Mouse (Mus musculus) thymus, postnatal 14 days (tissue): ENCODE measurements around the gene Btbd1.

Source experiments
- DNase-seq: peaks from one replicate; pipeline ENCODE4 v3.0.0; 2021

The Btbd1 gene

DNA sequence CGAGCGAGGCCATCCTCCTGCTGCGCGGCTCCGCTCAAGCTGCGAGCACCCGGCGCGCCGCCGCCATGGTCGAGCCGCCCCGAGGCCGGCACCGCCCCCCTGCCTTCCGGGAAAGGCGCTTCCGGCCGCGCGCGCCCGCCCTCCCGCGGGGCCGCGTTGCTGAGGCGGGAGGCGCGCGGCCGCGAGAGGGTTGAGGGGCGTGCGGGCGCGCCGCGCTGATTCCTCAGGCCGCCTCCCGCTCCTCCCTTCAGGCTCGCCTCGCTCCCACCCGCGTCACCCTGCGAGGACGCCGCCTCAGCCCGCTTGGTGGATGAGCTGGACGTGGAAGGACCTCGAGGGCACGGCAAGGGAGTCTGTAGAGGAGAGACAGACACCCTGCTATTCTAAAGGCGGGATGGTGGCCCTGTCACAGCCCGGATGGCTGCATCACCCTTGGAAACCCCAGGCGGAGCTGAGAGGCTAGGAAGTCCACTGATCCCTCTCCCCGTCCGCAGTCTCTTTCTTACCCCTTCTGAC lies at the start of gene Btbd1:
TSS of gene Btbd1 (minus strand) at position 53 of the 516 bp plus-strand sequence.
- DNase-seq: peak; percentile 92

DNA sequence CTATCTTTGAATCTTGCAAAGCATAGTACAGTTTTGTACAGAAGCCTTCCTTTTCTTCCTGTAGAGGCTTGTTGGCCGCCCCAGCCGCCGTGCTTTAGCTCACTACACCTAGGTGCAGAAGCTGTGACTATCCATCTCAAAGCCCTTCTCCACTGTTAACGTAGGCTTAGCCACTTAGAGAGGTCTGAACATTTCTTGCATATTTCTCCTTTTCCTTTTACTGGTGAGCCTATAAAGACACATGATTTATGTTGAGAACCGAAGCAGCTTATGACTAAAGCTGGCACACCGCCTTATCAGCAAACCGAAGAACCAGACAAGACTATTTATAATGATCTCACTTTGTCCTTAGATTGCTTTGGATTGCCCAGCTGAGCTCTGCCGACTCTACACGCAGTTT lies 46.1 kb upstream of the Btbd1 start:
- DNase-seq: no peak

GRCm38 (mm10) chr7:81874636-81875035 lies 45.4 kb upstream of the Btbd1 start:
- DNase-seq: no peak

DNA sequence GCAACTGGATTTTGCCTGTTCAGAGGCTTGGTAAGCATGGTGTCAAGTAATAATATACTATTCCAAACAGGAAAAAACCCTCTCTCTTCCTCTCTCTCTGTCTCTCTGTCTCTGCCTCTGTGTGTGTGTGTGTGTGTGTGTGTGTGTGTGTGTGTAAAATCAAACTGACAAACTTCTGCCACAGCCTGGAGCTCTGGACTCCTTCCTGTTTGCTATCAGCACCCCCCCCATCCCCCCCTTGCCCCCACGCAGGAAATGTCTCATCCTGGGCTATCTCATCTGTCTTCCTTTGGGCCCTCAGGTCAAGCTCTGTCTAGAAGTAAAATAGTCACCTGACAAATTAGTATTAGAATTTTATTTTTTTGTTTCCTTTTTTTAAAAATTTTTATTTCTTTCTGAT lies 44.6 kb upstream of the Btbd1 start:
- DNase-seq: no peak

DNA sequence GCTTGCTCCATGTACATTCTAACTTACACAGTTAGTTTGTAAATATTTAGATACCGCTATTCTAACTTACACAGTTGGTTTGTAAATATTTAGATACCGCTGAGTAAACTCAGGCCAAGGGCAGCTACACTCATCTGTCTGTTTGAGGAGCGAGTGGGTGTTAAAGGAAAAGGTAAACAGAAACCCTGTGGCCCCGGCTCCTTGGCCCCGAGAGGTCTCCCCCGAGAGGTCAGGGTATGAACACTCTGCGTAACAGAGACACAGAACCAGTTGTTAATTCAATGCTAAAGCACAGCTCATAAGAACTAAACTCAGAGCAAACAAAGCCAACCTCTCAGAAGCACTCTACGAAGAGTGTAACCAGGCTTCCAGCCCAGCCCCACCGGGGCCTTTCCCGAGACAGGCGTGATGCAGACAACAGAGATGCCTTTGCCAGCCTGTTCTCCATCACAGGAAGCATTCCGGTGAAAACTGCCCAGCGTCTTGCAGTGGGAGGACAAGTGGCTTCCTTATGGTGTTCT lies 43.3 kb upstream of the Btbd1 start:
- no peak for DNase-seq

DNA sequence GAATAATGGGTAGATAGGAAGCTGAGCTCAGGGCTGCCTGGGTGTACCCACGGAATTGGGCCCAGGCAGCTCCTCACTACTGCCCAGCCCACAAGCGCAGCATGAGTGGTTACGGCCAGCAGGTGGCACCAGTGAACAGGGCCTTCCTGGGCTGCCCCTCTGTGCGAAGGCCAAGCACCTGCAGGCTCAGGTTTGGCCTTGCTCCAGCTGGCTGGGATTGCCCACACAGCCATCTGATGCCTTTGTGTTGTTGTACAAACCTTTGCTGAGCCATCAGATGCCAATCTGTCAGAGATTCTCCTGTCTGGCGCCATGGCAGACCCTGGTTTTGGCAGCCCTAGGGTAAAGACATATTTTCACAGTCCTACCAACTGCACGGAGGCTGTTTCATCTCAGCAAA lies 38.9 kb upstream of the Btbd1 start:
- peak; percentile 84 for DNase-seq

DNA sequence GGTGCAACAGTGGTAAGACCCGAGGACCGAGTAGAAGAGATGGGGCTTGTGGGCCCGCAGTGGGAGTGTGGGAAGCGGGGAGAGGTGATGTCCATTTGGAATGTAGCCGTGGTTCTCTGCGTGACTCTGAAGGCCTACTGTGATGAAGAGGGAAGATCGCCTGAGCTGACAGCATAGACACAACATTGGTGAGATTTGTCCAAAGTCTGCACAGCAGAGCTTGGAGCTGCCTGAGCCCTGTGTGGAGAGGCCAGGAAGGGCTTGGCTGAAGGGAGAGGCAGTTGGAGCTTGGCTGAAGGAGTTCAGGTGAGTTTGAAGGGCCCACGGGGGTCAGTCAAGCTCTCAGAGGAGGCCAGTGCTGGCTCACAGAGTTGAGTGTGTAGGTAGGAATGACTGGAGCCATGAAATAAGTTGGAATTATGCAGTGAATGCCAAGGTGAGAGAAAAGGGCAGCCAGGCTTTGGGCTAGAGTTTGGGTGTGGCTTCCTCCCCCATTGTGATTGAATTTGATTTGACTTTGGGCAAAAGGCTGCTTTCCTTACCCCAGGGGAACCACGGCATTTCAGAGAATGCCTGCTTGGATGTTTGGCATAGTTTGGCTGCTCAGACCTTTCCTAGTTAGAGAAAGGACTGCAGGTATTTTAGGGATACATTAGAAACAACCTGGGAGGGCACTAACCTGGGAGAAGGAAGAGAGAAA lies 38.1 kb upstream of the Btbd1 start:
- DNase-seq: no peak

DNA sequence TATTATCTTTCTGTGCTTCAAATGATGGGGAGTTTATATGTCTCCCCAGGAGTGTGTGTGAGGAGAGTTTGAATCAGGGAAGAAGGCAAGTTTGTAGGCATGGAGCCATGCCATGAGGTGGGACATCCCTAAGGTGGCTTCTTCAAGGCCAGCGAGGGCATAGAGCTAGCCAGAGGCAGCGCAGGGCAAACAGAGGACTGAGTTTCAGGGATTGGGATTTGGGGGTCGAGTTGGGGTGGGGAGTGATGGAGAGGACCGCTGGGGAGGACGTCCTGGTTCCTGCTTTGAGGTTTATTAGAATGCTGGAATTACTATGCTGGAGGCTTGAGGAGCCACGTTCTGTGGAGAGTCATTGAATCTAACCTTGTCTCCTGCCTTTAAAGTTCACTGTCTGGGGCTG lies 36.7 kb upstream of the Btbd1 start:
- no peak for DNase-seq

DNA sequence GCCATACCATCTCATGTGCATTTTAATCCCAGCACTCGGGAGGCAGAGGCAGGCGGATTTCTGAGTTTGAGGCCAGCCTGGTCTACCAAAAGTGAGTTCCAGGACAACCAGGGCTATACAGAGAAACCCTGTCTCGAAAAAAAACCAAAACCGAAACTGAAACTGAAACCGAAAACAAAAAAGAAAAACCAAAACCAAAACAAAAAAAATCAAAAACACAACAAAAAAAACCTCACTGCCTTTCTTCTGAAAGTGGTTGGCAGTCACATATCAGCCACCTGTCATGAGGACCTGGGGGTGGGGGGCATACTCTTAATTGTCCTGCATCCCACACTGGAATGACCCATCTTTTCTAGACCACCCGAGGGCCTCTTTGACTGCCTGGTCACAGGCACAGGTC lies 35.3 kb upstream of the Btbd1 start:
- DNase-seq: no peak

DNA sequence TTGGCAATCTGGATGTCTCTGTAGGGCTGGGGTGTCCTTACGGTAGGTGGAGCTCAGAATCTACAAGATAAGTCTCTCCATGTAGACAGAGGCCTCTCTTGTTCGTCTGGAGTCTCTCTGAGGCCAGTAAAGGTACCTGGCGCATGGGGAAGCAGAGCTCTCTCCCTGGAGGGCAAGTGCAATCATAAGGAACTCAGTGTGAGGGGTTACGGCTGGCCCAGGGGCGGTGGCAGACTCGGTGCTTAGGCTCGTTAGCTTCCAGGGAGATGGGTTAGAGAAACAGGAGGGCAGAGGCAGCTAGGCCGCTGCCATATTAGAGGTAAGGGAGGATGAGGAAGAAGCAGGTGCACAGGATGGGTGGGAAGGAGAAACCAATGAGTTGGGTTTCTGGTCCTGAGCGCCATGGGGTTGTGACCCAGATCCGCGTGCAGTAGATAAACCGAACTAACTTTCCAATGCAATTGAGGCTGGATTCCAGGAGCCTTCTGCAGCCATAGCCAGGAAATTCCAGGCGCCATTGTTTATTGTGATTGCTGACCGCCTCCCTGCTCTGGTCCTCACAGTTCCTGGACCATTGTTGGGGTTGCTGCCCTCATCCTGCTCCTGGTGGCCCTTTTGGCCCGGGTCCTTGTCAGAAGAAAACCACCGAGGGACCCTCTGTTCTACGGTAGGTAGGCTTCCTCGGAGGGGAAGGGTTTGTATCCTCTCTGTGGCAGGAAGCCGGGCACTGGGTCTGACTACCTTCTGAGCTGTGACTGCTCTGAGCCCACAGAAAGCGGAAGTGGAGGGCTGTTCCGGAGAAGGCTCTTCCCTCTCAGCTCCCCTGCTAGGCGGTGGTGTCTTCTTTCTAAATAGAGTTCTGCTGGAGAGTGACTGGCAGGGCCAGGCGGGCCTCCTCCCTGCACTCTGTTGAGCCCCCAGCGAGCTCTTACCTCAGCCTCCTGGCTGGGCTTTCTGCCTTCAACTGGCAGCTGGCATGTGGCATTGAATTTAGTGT lies 33.7 kb upstream of the Btbd1 start:
- DNase-seq: peak; percentile 91

- no peak for DNase-seq
Measured at GRCm38 (mm10) chr7:81861921-81862320, 32.7 kb upstream of the Btbd1 start.

- DNase-seq: no peak
Measured at GRCm38 (mm10) chr7:81861461-81861860, 32.2 kb upstream of the Btbd1 start.

DNA sequence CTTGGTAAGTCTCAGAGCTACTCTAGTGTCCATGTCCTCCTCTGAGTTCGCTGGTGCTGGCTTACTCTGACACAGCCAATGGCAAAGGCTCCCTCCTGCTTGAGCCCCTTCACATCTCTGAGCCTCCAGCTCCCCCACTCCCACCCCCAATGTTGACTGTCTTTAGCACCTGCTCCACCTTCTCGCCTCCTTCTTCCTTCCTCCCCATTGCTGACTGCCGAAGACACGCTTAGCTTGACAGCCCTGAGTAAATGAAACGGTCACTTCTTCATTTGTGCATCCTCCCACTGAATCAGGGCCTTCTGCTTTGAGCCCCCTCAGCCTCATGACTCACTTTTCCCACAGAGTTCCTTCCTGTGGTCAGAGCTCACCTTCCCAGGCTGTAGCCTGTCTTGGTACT lies 31.8 kb upstream of the Btbd1 start:
- DNase-seq: peak; percentile 77

- peak; percentile 57 for DNase-seq
Measured at GRCm38 (mm10) chr7:81860071-81860470, 30.8 kb upstream of the Btbd1 start.

DNA sequence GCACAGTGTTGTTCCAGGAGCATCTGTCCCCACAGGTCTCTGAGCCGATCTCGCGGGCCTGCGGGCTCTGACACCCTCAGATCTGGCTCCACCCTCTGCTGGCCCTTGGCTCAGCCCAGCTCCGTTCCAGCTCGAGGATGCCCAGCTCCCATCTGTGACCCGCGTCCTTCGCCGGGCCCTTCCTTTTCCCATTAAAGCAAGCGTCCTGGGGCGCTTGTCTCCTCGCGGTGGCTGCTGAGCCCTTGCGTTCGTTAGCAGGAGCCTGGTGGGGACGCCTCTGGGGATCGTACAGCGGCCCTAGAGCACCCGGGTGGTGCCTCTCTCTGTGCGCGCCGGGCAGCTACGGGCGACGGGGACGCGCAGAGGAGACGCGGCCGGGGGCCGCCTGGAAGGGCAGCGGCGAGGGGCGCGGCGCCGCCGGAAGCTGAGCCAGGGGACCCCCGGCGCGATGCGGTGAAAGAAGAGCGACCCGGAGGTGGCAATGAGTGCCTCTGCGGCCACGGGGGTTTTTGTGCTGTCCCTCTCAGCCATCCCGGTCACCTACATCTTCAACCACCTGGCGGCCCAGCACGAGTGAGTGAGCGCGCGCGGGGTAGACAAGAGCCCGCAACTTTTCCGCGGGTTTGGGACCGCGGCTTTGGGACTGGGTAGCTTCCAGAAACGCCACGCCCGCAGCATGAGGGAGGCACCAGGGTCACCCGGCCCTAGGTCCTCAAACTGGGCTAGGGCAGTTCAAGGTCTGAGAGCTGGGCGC lies 29.9 kb upstream of the Btbd1 start, which contains the start of gene Tm6sf1:
TSS of gene Tm6sf1 (plus strand) at position 34 of the 754 bp plus-strand sequence.
- DNase-seq: peak; percentile 68

GRCm38 (mm10) chr7:81858236-81858635 lies 29.0 kb upstream of the Btbd1 start:
- DNase-seq: no peak

- no peak for DNase-seq
Measured at GRCm38 (mm10) chr7:81856221-81856620, 27.0 kb upstream of the Btbd1 start.

GRCm38 (mm10) chr7:81855694-81856093 lies 26.5 kb upstream of the Btbd1 start, which contains the start of gene Gm10160:
Gene Gm10160, minus strand, starts transcription at chr7:81855794.
- no peak for DNase-seq

GRCm38 (mm10) chr7:81854568-81855307 lies 25.5 kb upstream of the Btbd1 start:
- no peak for DNase-seq

- DNase-seq: no peak
Measured at GRCm38 (mm10) chr7:81851706-81852105, 22.5 kb upstream of the Btbd1 start.

DNA sequence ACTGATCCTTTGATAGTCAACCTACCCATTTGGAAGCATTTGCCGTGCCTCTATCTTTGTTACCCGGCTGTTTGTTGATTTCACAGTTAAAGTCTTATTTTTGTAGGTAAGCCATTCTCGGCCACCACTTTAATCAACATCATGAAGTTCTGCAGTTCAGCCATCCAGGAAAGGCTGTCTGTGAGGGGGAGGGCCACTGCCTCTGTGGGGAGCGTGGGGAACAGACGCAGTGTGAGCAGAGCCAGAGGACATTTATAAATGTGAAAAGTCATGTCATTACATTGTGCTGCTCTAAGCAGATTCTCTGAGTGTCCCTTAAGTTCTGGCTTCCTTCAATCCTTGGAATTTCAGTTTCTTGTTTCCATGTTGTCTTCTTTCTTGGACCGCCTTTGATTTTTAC lies 20.9 kb upstream of the Btbd1 start:
- DNase-seq: no peak

DNA sequence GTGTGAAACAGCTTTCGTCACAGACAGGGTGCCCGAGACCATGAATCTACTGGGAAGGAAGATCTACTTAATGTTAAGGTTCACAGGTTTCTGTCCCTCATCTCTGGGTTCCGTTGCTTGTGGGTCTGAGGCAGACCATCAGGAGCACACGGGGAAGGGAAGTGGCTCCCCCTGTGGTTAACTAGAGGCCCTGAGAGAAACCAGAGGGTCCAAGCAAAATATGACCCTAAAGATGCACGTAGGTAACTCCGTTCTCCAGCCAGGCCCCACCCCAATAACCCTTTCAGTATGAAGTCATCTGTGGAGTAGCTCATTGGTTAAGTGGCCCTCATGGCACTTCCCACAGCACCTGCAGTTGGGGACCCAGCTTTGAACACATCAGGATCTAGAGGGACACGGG lies 20.4 kb upstream of the Btbd1 start:
- DNase-seq: no peak
